Mouse (Mus musculus): Measurements from ENCODE around the gene Crybb1.

DNA sequence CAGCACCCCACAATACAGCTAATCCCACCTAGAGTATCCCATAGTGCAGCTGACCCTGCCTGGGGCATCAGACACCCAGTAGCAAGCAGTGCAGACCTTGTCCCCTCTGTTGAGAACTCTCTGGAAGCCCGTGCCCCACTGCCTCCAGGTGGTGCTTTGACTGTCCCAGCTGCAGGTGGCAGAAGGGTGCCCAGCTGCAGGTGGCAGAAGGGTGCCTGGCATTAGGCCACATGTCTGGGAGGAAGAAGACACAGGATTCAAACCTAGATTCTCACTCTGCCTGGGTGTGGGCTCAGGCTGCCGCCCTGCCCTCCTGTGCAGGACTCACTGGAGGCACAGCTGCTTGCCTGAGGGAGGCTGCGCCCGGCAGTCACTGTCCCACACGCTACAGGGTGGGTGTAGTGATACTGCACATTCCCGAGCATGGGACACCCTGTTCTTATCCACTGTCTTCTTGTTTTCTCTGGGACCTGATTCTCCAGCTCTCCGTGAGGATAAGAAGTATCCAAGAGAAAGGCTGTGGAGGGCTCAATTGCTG is 30.0 kb downstream of the Crybb1 start:
- TF ChIP-seq POLR2A (IDR thresholded peaks at IDR 0.05; ENCODE audit: low read depth, low read length) (no peak), CTCF (IDR thresholded peaks at IDR 0.05; ENCODE audit: extremely low read depth, insufficient read depth, insufficient read length, insufficient replicate concordance) (no peak)
